Mouse (Mus musculus): ENCODE measurements around the gene Dgka. TPM values are rescaled to one million over a fixed set of nuclear protein-coding genes. Genes with fewer than 3 reads are reported as not detected.

The Dgka gene
- total and polyA plus RNA-seq, 2 experiments, result 6.5 to 7.2 TPM

DNA sequence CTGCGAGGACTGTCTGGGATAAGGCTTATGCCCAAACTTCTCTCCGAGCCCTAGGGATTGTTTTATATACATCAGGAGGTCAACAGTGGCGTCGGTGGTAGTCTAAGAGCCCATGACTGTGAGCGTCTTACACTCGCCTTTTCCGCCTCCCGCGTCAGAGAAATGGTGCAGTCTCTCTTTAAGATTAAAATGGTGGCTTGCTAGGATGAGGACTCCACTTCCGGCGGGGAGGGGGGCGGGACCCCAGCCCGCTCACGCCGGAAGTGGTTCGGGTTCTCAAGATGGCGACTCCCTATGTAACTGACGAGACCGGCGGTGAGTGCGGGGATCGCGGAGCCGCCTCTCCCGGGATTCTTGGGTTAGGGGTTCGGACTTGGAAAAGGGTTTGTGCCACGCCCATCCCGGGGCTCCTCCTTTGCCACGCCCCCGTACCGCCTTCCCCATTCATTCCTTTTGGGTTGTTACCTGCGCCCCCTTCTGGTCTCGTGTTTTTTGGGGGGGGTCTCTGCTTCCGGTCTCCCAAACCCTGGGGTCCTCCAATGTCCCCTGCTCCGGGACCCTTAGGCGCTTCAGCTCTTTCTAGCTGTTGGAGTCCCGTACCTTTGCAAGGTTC is 3.7 kb upstream of the Dgka start:
- peak; percentile 73 for DNase-seq (ENCODE audit: extremely low read depth, low read depth, low spot score)
- 0 out of 2 replicates have a peak, but pooled peaks cover 2% of the 10 kb centered on the region for H3K36me3 ChIP-seq (ENCODE audit: control insufficient read depth, insufficient read depth, low read length)
- TF ChIP-seq CTCF (IDR thresholded peaks at IDR 0.05; ENCODE audit: low read depth, low read length), result no peak
- 0 out of 2 replicates have a peak, but pooled peaks have one; percentile 26 for TF ChIP-seq POLR2A (IDR thresholded peaks at IDR 0.05; ENCODE audit: extremely low read depth, insufficient read depth, low read length)
- H3K27ac ChIP-seq (replicated peaks; ENCODE audit: insufficient read depth, low read depth, low read length), result peak overlapping the region; percentile 89
- peaks cover 15% of the 10 kb centered on the region for H3K4me1 ChIP-seq (ENCODE audit: control insufficient read depth, insufficient read depth, low read length)
- 2% methylated on average over 37 of the region's 37 CpGs for WGBS
- H3K9ac ChIP-seq (ENCODE audit: low read depth, low read length), result peak overlapping the region; percentile 78
- H3K4me3 ChIP-seq (ENCODE audit: insufficient read depth, low read depth, low read length), result peak overlapping the region; percentile 70
- no peaks in the 10 kb centered on the region for H3K27me3 ChIP-seq (ENCODE audit: control insufficient read depth, insufficient read depth, low read length)
- H3K79me2 ChIP-seq (ENCODE audit: control insufficient read depth, insufficient read depth, low read length), result peaks cover 25% of the 10 kb centered on the region; the same call in 1 of the 2 replicates

DNA sequence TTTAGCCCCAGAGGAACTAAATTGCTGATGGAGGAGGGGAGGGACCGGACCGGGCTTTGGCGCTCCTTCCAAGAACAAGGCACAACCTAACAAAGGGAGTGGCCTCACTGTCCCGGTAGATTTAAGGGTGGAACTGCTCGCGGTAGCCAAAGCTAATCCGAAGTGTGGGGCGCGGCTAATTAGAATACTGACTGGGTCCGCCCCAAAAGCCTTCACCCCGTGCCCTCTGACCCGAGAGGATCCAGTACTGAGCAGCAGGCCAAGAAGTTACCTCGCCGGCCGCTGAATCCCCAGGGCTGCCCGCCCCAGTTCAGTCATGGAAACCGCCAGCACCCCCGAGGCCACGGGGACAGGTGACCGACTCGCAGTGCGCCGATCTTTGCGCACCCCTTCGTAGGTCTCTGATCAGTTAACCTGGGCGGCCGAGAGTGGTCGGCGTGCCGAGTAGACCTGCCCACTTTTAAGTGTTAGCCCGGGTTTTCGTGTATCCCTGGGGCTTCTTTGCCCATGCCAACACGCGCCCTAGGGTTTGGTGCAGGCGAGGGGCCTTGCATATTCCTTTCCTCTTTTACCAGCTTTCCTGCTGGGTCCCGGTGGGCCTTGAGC is 3.1 kb upstream of the Dgka start, which contains the start of gene Pym1:
Pym1 (plus strand) TSS at position 244 of the 606 bp plus-strand sequence.
- DNase-seq (ENCODE audit: extremely low read depth, low read depth, low spot score), result peak; percentile 94
- peak within 1 kb of the TSS; percentile 78 for H3K9ac ChIP-seq (ENCODE audit: low read depth, low read length)
- H3K27me3 ChIP-seq (ENCODE audit: control insufficient read depth, insufficient read depth, low read length), result no peaks in the 10 kb centered on the region
- WGBS, result under 1% methylated on average over 36 of the region's 36 CpGs
- peak within 1 kb of the TSS; percentile 70 for H3K4me3 ChIP-seq (ENCODE audit: insufficient read depth, low read depth, low read length)
- no peaks in the 10 kb centered on the region for H3K36me3 ChIP-seq (ENCODE audit: control insufficient read depth, insufficient read depth, low read length)
- peak within 1 kb of the TSS; percentile 89 for H3K27ac ChIP-seq (replicated peaks; ENCODE audit: insufficient read depth, low read depth, low read length)
- no peak for TF ChIP-seq CTCF (IDR thresholded peaks at IDR 0.05; ENCODE audit: low read depth, low read length)
- peak; percentile 84 for TF ChIP-seq POLR2A (IDR thresholded peaks at IDR 0.05; ENCODE audit: extremely low read depth, insufficient read depth, low read length)
- peaks cover 18% of the 10 kb centered on the region for H3K4me1 ChIP-seq (ENCODE audit: control insufficient read depth, insufficient read depth, low read length)
- peaks cover 21% of the 10 kb centered on the region; the same call in 1 of the 2 replicates for H3K79me2 ChIP-seq (ENCODE audit: control insufficient read depth, insufficient read depth, low read length)

DNA sequence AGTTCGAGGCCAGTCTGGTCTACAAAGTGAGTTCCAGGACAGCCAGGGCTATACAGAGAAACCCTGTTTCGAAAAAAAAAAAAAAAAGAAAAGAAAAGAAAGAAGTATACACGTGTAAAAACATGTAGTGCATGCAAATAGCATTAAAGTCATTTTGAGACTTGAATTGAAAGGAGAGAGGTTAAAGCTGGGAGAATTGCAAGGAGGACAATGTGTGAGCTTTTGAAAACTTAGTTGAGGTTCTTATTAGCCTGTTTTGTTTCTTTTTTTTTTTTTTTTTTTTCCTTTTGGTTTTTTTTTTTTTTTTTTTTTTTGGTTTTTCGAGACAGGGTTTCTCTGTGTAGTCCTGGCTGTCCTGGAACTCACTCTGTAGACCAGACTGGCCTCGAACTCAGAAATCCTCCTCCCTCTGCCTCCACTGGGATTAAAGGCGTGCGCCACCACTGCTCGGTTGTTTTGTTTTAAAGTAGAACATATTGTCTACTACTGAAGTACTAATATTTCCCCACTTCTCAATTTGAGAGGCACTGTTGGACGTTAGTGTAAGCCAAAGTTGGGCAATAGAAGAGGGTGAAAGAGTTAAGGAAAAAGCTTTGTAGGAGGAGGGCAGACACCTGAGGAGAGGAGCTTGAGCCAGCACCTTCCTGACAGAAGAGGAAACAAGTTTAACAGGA is 2.5 kb upstream of the Dgka start:
- WGBS, result 44% methylated on average over 9 of the region's 9 CpGs

DNA sequence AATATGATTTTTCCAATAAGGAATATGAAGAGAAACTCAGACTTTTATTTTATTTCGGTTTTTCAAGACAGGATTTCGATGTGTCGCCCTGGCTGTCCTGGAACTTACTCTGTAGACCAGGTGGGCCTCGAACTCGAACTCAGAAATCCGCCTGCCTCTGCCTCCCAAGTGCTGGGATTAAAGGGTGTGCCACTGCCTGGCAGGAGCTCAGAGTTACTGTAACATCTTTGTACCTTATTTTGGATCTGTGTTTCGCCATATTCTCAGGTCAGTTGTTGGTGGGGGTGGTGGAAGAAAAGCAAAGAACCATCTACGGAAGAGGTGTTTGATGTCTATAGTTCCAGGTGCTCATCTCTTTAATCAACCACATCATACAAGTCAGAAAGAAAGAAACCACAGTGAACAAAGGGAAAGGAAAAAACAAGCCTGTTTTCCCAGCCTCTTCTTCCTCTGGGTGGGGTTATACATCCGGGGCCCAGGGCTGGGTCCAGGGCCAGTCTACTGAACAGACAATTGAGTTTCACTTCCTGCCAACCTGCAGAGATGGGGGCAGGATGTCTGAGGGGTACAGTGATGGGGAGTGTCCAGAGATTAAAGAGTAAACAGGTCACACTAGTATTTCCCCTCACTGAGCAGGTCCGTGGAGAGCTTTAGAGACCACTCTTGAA is 1.4 kb upstream of the Dgka start:
- H3K27me3 ChIP-seq (ENCODE audit: control insufficient read depth, insufficient read depth, low read length), result no peaks in the 10 kb centered on the region
- WGBS, result 90% methylated on average over 10 of the region's 10 CpGs
- H3K27ac ChIP-seq (replicated peaks; ENCODE audit: insufficient read depth, low read depth, low read length), result no peak overlapping the region
- H3K4me3 ChIP-seq (ENCODE audit: insufficient read depth, low read depth, low read length), result no peak overlapping the region
- peaks cover 17% of the 10 kb centered on the region; the same call in 1 of the 2 replicates for H3K79me2 ChIP-seq (ENCODE audit: control insufficient read depth, insufficient read depth, low read length)
- H3K36me3 ChIP-seq (ENCODE audit: control insufficient read depth, insufficient read depth, low read length), result no peaks in the 10 kb centered on the region
- no peak overlapping the region for H3K9ac ChIP-seq (ENCODE audit: low read depth, low read length)
- peaks cover 21% of the 10 kb centered on the region for H3K4me1 ChIP-seq (ENCODE audit: control insufficient read depth, insufficient read depth, low read length)
- TF ChIP-seq CTCF (IDR thresholded peaks at IDR 0.05; ENCODE audit: low read depth, low read length) (no peak), POLR2A (IDR thresholded peaks at IDR 0.05; ENCODE audit: extremely low read depth, insufficient read depth, low read length) (no peak)
- DNase-seq (ENCODE audit: extremely low read depth, low read depth, low spot score), result no peak

More for the DNA sequence above, 2.5 kb upstream of the Dgka start:
- H3K36me3 ChIP-seq (ENCODE audit: control insufficient read depth, insufficient read depth, low read length), result no peaks in the 10 kb centered on the region
- peaks cover 18% of the 10 kb centered on the region; the same call in 1 of the 2 replicates for H3K79me2 ChIP-seq (ENCODE audit: control insufficient read depth, insufficient read depth, low read length)
- peak overlapping the region; percentile 13 for H3K27ac ChIP-seq (replicated peaks; ENCODE audit: insufficient read depth, low read depth, low read length)
- peak overlapping the region; percentile 70; the same call in 1 of the 2 replicates for H3K4me3 ChIP-seq (ENCODE audit: insufficient read depth, low read depth, low read length)
- peak overlapping the region; percentile 27; the same call in 1 of the 2 replicates for H3K9ac ChIP-seq (ENCODE audit: low read depth, low read length)
- DNase-seq (ENCODE audit: extremely low read depth, low read depth, low spot score), result no peak
- H3K27me3 ChIP-seq (ENCODE audit: control insufficient read depth, insufficient read depth, low read length), result no peaks in the 10 kb centered on the region
- TF ChIP-seq POLR2A (IDR thresholded peaks at IDR 0.05; ENCODE audit: extremely low read depth, insufficient read depth, low read length) (no peak), CTCF (IDR thresholded peaks at IDR 0.05; ENCODE audit: low read depth, low read length) (no peak)
- H3K4me1 ChIP-seq (ENCODE audit: control insufficient read depth, insufficient read depth, low read length), result peaks cover 21% of the 10 kb centered on the region

DNA sequence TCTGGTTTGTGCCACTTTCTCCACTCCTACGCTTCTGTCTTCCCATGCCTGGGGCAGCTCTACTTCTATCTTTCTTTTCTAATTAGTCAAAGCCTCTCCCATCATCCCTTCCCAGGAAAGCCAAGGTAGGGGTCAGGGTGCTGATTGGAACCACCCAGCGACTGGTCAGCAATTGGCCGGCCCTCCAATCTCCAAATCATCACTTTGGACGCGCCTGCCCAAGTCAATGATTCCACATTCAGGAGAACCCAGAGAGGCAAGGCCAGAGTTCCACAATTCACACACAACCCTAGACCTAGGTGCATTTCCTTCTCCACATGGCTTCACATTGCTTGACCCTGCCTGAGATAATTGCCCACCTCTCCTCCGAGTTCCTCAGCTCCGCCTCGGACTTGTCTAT is 444 bp downstream of the Dgka start:
- peak overlapping the region; percentile 71 for H3K27ac ChIP-seq (replicated peaks; ENCODE audit: insufficient read depth, low read depth, low read length)
- H3K4me3 ChIP-seq (ENCODE audit: insufficient read depth, low read depth, low read length), result peak overlapping the region; percentile 62
- no peak for TF ChIP-seq CTCF (IDR thresholded peaks at IDR 0.05; ENCODE audit: low read depth, low read length)
- no peak for TF ChIP-seq POLR2A (IDR thresholded peaks at IDR 0.05; ENCODE audit: extremely low read depth, insufficient read depth, low read length)
- peaks cover 6% of the 10 kb centered on the region; the same call in 1 of the 2 replicates for H3K79me2 ChIP-seq (ENCODE audit: control insufficient read depth, insufficient read depth, low read length)
- WGBS, result 31% methylated on average over 8 of the region's 8 CpGs
- peaks cover 11% of the 10 kb centered on the region for H3K4me1 ChIP-seq (ENCODE audit: control insufficient read depth, insufficient read depth, low read length)
- peak; percentile 63 for DNase-seq (ENCODE audit: extremely low read depth, low read depth, low spot score)
- H3K27me3 ChIP-seq (ENCODE audit: control insufficient read depth, insufficient read depth, low read length), result no peaks in the 10 kb centered on the region
- H3K9ac ChIP-seq (ENCODE audit: low read depth, low read length), result peak overlapping the region; percentile 82
- no peaks in the 10 kb centered on the region for H3K36me3 ChIP-seq (ENCODE audit: control insufficient read depth, insufficient read depth, low read length)

Measured in liver, adult 2 months (tissue).